Mouse (Mus musculus) kidney, postnatal 0 days (tissue): ENCODE measurements around the gene Cdc14b. TPM values are rescaled to one million over a fixed set of nuclear protein-coding genes. Genes with fewer than 3 reads are reported as not detected.

Experiments used
- ATAC-seq: fragments of 200-750 bp; cut with Nextera tagmentation; replicated peaks from 2 replicates; pipeline ENCODE4 v1.8.0; 2017; ENCODE audit warnings: low read depth, moderate number of reproducible peaks, moderate TSS enrichment, moderate library complexity; ENCODE audit not compliant: low FRiP score
- DNase-seq: peaks from one replicate; pipeline ENCODE4 v3.0.0-alpha.2; 2016; ENCODE audit warnings: low spot score
- H3K27ac ChIP-seq: fragments of 300-500 bp; sonication (generic); 2 replicates; pipeline ENCODE4 v1.5.1; 2014; ENCODE audit warnings: mild to moderate bottlenecking
- H3K27me3 ChIP-seq: fragments of 300-500 bp; sonication (generic); 2 replicates; pipeline ENCODE4 v1.6.1; 2014; ENCODE audit warnings: low read length, mixed read lengths; ENCODE audit not compliant: insufficient read depth
- H3K36me3 ChIP-seq: fragments of 300-500 bp; sonication (generic); 2 replicates; pipeline ENCODE4 v1.6.1; 2014; ENCODE audit warnings: low read length, mixed read lengths; ENCODE audit not compliant: insufficient read depth
- H3K4me1 ChIP-seq: fragments of 300-500 bp; sonication (generic); replicated peaks from 2 replicates; pipeline ENCODE4 v1.6.1; 2014; ENCODE audit warnings: antibody characterized with exemption, low read length, mixed read lengths; ENCODE audit not compliant: insufficient read depth
- H3K4me2 ChIP-seq: fragments of 300-500 bp; sonication (generic); 2 replicates; pipeline ENCODE4 v1.6.1; 2014; ENCODE audit warnings: mild to moderate bottlenecking, low read length, moderate library complexity, mixed read lengths
- H3K4me3 ChIP-seq: fragments of 300-500 bp; sonication (generic); replicated peaks from 2 replicates; pipeline ENCODE4 v1.5.1; 2014; ENCODE audit warnings: low read depth, low read length
- H3K9ac ChIP-seq: fragments of 300-500 bp; sonication (generic); 2 replicates; pipeline ENCODE4 v1.6.1; 2014; ENCODE audit warnings: low read depth, low read length
- H3K9me3 ChIP-seq: fragments of 300-500 bp; sonication (generic); replicated peaks from 2 replicates; pipeline ENCODE4 v1.6.1; 2016; ENCODE audit warnings: low read length, inconsistent platforms, mixed read lengths
- CTCF ChIP-seq: IDR thresholded peaks from 2 replicates; pipeline ENCODE4 v1.5.1; 2016; ENCODE audit warnings: antibody characterized with exemption, low read depth, mild to moderate bottlenecking, moderate library complexity
- WGBS: fragments of 180-500 bp; shearing (Covaris S2); extraction: QIAGEN DNeasy Blood & Tissue Kit; methylation state at CpG from one replicate; pipeline ENCODE4 v1.1.7; 2014; 5-methylcytosine and 5-hydroxymethylcytosine counted together
- polyA plus RNA-seq: library from polyadenylated mRNA; unstranded; fragments of >200 nt; fragmentation: Nextera tagmentation; extraction: Ambion mirVana; gene quantifications from 2 replicates; pipeline ENCODE4 v1.2.1, GENCODE M21; 2015

Gene Cdc14b
- polyA plus RNA-seq, 1 experiment from 2014 or later: 7.3 TPM

DNA sequence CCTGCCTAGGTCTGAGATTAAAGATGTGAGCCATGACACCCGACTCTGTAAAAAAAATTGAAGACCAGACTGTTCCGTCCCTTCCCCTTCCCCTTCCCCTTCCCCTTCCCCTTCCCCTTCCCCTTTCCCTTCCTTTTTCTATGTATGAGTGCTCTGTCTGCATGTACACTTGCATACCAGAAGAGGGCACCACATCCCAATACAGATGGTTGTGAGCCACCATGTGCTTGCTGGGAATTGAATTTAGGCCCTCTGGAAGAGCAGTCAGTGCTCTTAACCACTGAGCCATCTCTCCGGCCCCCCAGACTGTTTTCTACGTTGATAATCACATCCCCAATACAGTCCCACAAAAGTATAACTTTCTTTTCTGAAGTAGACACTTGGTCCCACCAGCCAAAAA lies 94.8 kb downstream of the Cdc14b start:
- H3K36me3 ChIP-seq: peaks cover 23% of the 10 kb centered on the region; the same call in 1 of the 2 replicates
- no peaks in the 10 kb centered on the region for H3K27me3 ChIP-seq
- H3K27ac ChIP-seq: no peak overlapping the region
- H3K4me2 ChIP-seq: no peak overlapping the region
- WGBS: 95% methylated on average over 4 of the region's 4 CpGs
- DNase-seq (no peak), ATAC-seq (no peak)
- no peaks in the 10 kb centered on the region for H3K9me3 ChIP-seq
- H3K4me1 ChIP-seq: no peaks in the 10 kb centered on the region
- peak; percentile 42; the same call in 1 of the 2 replicates for TF ChIP-seq CTCF
- no peak overlapping the region for H3K4me3 ChIP-seq
- no peak overlapping the region for H3K9ac ChIP-seq

GRCm38 (mm10) chr13:64178746-64179652 lies 96.1 kb downstream of the Cdc14b start:
- WGBS: 83% methylated on average over 13 of the region's 13 CpGs
- ATAC-seq: no peak
- Histone ChIP-seq H3K9me3 (no peaks in the 10 kb centered on the region), H3K36me3 (peaks cover 18% of the 10 kb centered on the region; the same call in 1 of the 2 replicates), H3K4me1 (no peaks in the 10 kb centered on the region), H3K27ac (no peak overlapping the region), H3K27me3 (no peaks in the 10 kb centered on the region), H3K9ac (no peak overlapping the region), H3K4me2 (no peak overlapping the region), H3K4me3 (no peak overlapping the region)
- no peak for DNase-seq
- no peak for TF ChIP-seq CTCF

GRCm38 (mm10) chr13:64178000-64178399 lies 97.1 kb downstream of the Cdc14b start:
- DNase-seq: no peak
- WGBS: 86% methylated on average over 7 of the region's 7 CpGs
- TF ChIP-seq CTCF: no peak
- H3K4me1 ChIP-seq: no peaks in the 10 kb centered on the region
- no peaks in the 10 kb centered on the region for H3K9me3 ChIP-seq
- peaks cover 20% of the 10 kb centered on the region; the same call in 1 of the 2 replicates for H3K36me3 ChIP-seq
- H3K4me2 ChIP-seq: no peak overlapping the region
- ATAC-seq: no peak
- H3K27ac ChIP-seq: no peak overlapping the region
- H3K9ac ChIP-seq: no peak overlapping the region
- H3K4me3 ChIP-seq: no peak overlapping the region
- no peaks in the 10 kb centered on the region for H3K27me3 ChIP-seq

DNA sequence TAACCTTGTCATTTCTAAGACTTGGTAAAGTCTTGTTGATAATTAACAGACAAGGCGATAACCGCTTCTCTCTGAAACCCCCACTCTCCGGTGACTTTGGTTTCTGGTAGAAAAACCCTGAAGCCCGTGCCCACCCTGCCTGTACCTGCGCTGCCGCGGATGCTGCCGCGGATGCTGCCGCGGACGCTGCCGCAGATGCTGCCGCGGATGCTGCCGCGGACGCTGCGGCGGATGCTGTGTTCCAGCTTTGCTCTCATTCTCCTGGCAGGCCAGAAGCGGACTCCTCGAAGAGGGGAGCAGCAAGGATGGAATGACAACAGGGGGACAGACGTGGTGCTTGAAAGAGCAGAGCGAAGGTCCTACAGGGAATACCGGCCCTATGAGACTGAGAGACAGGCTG lies 105.3 kb downstream of the Cdc14b start:
- no peak overlapping the region for H3K4me3 ChIP-seq
- H3K36me3 ChIP-seq: peaks cover 21% of the 10 kb centered on the region
- H3K9ac ChIP-seq: no peak overlapping the region
- H3K27me3 ChIP-seq: no peaks in the 10 kb centered on the region
- H3K4me2 ChIP-seq: no peak overlapping the region
- H3K9me3 ChIP-seq: peaks cover 30% of the 10 kb centered on the region
- H3K27ac ChIP-seq: no peak overlapping the region
- ATAC-seq: no peak
- no peaks in the 10 kb centered on the region for H3K4me1 ChIP-seq
- no peak for DNase-seq
- 96% methylated on average over 25 of the region's 25 CpGs for WGBS
- no peak for TF ChIP-seq CTCF

DNA sequence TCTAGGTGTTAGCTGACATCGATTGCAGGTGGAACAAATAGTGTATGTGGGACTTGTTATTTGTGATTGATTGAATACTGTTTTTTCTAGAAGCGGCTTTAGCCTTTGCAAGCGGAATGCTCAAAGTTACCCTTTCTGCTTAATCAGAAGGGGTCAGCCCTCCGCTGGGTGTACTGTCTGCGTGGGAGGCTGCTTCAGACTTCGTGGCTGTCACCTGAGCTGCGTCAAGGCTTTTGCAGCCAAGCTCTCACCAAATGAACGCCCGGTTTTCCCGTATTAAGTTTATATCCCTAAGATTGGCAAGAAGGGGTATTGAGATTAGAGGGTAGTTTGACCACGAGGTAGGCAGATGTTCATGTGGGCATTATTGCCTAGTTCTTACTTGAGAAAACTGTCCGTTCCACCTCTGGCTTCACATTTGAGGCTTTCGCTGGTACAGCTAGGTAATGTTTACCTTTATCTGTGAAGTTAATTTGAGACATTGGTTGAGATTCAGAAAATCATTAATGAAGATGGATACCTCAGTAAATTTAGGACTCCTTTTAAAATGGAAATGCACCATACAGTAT lies 111.9 kb downstream of the Cdc14b start:
- ATAC-seq (no peak), DNase-seq (peak; percentile 19)

GRCm38 (mm10) chr13:64162626-64163025 lies 112.5 kb downstream of the Cdc14b start:
- peak; percentile 33 for DNase-seq
- Histone ChIP-seq H3K4me3 (peak overlapping the region; percentile 82), H3K4me2 (peak overlapping the region; percentile 98), H3K9me3 (peaks cover 2% of the 10 kb centered on the region), H3K4me1 (0 out of 2 replicates have a peak, but pooled peaks cover 5% of the 10 kb centered on the region), H3K36me3 (no peaks in the 10 kb centered on the region), H3K27me3 (no peaks in the 10 kb centered on the region), H3K27ac (no peak overlapping the region), H3K9ac (peak overlapping the region; percentile 90)
- ATAC-seq: no peak
- TF ChIP-seq CTCF: no peak
- WGBS: 4% methylated on average over 14 of the region's 14 CpGs

More for the DNA sequence above, 111.9 kb downstream of the Cdc14b start:
- TF ChIP-seq CTCF: no peak
- Histone ChIP-seq H3K4me3 (peak overlapping the region; percentile 82), H3K4me2 (peak overlapping the region; percentile 98), H3K9me3 (peaks cover 4% of the 10 kb centered on the region), H3K27ac (no peak overlapping the region), H3K36me3 (no peaks in the 10 kb centered on the region), H3K4me1 (0 out of 2 replicates have a peak, but pooled peaks cover 5% of the 10 kb centered on the region), H3K27me3 (no peaks in the 10 kb centered on the region), H3K9ac (peak overlapping the region; percentile 90)
- WGBS: 29% methylated on average over 13 of the region's 13 CpGs
